9 mouse cellular contexts compared by ENCODE assay signal in the genomic region with DNA sequence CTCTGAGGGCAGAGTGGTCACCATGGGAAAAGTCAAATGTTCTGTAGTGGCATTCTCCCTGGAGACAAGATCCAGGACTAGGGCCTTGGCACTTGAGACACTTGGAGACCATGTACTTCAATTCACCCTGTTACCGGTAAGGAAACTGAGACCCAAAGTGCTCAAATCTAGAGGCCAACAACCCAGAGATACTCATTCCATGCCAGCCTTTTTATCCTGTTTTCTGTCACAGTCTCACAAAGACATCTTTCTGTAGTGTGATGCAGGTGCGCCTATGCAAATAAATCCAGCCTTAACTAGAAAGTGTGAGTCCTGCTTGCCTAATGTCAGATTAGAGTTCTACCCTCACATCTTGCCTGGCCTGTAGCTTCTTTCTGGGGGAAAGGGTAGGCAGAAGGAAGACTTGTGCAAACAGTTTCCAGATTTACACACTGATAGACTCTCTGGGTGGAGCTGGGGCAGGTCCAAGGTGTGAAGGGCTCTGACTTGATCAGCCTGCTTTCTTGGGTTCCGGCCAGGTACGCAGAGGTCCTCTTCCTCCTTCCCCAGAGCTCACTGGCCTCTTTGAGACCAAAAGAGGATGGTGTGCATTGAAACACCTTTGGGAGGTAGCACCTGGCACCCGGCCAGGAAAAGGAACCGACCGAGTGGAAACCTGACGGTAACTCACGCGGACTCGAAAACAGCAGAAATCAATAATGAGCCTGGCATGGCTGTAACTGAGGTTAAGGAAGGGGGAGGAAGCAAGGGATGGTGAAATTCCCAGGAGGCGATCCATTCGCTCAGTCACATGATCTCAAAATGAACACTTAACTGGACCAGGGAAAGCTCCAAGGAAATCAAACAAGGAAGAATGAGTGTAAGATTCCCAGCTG. TPM values are rescaled to one million over a fixed set of nuclear protein-coding genes. Genes with fewer than 3 reads are reported as not detected.
DNase-seq lines count a peak whose midpoint lies in the region; ATAC-seq lines count a peak whose summit lies in the region.
"Had no signal": no experiment of that assay in that cellular context is flagged by ENCODE, and none has a peak within 500 bp of the region (broad histone marks: within the 10 kb centered on the region; RNA-seq: fewer than 3 reads in every experiment).

No protein-coding gene starts in this region.

- no peak for ATAC-seq in kidney, embryonic 15.5 days (replicated peaks; ENCODE audit: low FRiP score)
- no peak for ATAC-seq in monocyte, adult 5-6 weeks (replicated peaks; ENCODE audit: insufficient number of reproducible peaks, low FRiP score, low TSS enrichment, poor library complexity, severe bottlenecking)
- ATAC-seq in activated CD4-positive, CD25-positive, alpha-beta regulatory T cell, adult 4 months: no peak
- ATAC-seq in heart, embryonic 11.5 days (replicated peaks; ENCODE audit: insufficient number of reproducible peaks, low FRiP score, low TSS enrichment): no peak

- no peak overlapping the region for H3K27ac ChIP-seq in kidney, embryonic 15.5 days
- H3K27ac ChIP-seq in heart, embryonic 11.5 days (ENCODE audit: low read depth, low read length): no peak overlapping the region

- H3K27me3 ChIP-seq in kidney, embryonic 15.5 days: no peaks in the 10 kb centered on the region
- H3K27me3 ChIP-seq in heart, embryonic 11.5 days (ENCODE audit: control insufficient read depth, insufficient read depth, low read length): no peaks in the 10 kb centered on the region

- H3K9ac ChIP-seq in kidney, embryonic 15.5 days: no peak overlapping the region
- no peak overlapping the region for H3K9ac ChIP-seq in heart, embryonic 11.5 days (ENCODE audit: low read depth, low read length)

- H3K4me1 ChIP-seq in kidney, embryonic 15.5 days: peaks cover 34% of the 10 kb centered on the region
- H3K4me1 ChIP-seq in heart, embryonic 11.5 days (ENCODE audit: control insufficient read depth, insufficient read depth, low read length): peaks cover 3% of the 10 kb centered on the region; the same call in 1 of the 2 replicates

- peak overlapping the region; percentile 12; the same call in 1 of the 2 replicates for H3K4me3 ChIP-seq in kidney, embryonic 15.5 days (replicated peaks)
- H3K4me3 ChIP-seq in heart, embryonic 11.5 days (ENCODE audit: low read depth, low read length): no peak overlapping the region
- H3K4me3 ChIP-seq: gastrocnemius, adult 2 months had no signal

- H3K9me3 ChIP-seq in kidney, embryonic 15.5 days (replicated peaks): no peaks in the 10 kb centered on the region
- no peaks in the 10 kb centered on the region for H3K9me3 ChIP-seq in heart, embryonic 11.5 days (replicated peaks; ENCODE audit: control insufficient read depth, low read length)

- DNase-seq in right cerebral cortex, postnatal 14 days: peak; percentile 11
- DNase-seq in right cerebral cortex, adult 2 months (ENCODE audit: low spot score in 2 of 2): no peak
- DNase-seq in lung, postnatal 25 days (ENCODE audit: low spot score): peak; percentile 65
- DNase-seq in T-cell, adult 2 months (ENCODE audit: low spot score): no peak
- DNase-seq: gastrocnemius, adult 2 months had no signal

- H3K4me2 ChIP-seq in kidney, embryonic 15.5 days: peak overlapping the region; percentile 28; the same call in 1 of the 2 replicates
- no peak overlapping the region for H3K4me2 ChIP-seq in heart, embryonic 11.5 days

- WGBS in kidney, embryonic 15.5 days: 53% methylated on average over 13 of the region's 13 CpGs
- WGBS in heart, embryonic 11.5 days (ENCODE audit: insufficient replicate concordance): 83% methylated on average over 13 of the region's 13 CpGs

- no peaks in the 10 kb centered on the region for H3K36me3 ChIP-seq in kidney, embryonic 15.5 days
- H3K36me3 ChIP-seq in heart, embryonic 11.5 days (ENCODE audit: control insufficient read depth, insufficient read depth, low read length): no peaks in the 10 kb centered on the region

RNA-seq across cellular contexts. Expression of a gene that starts 13.2 kb away (rescaled TPM):
- polyA plus RNA-seq in kidney, embryonic 15.5 days (2015; fragmentation: Nextera tagmentation; extraction: Ambion mirVana): 66.2 and 68.0 TPM in 2 replicates
- total RNA-seq in monocyte, adult 5-6 weeks (2017): 137 to 178 TPM (median 170 TPM) in 3 replicates
- polyA plus RNA-seq in activated CD4-positive, CD25-positive, alpha-beta regulatory T cell, adult 4 months (2017; shearing (Covaris generic)): 100 to 1,000 TPM in 1 of 2 experiments, 10 to 100 TPM in 1; 95.5 to 156 TPM
- 45.0 and 47.6 TPM in 2 replicates for polyA plus RNA-seq in heart, embryonic 11.5 days (2014; fragmentation: Nextera tagmentation; extraction: Ambion mirVana)

Comparison
In these comparisons a context has a peak if more than half of its experiments do, and no peak if none do; other contexts are left out.
1. DNase-seq: peak in right cerebral cortex, postnatal 14 days (single experiment) and lung, postnatal 25 days (single experiment); none in right cerebral cortex, adult 2 months (0 of 2) and T-cell, adult 2 months (single experiment).